Mouse (Mus musculus) cortical plate, adult 2 months (tissue): ENCODE data around the gene Olfr1033.

ENCODE experiments used
- CTCF ChIP-seq: fragments of 200-500 bp; IDR thresholded peaks from 2 replicates; pipeline ENCODE4 v1.5.1; 2011; ENCODE audit warnings: mild to moderate bottlenecking, control low read depth, low read length; ENCODE audit not compliant: insufficient read depth; ENCODE audit errors: extremely low read depth
- POLR2A ChIP-seq: fragments of 200-500 bp; IDR thresholded peaks from 2 replicates; pipeline ENCODE4 v1.6.1; 2011; ENCODE audit warnings: mild to moderate bottlenecking, low read length, control low read depth; ENCODE audit not compliant: insufficient read depth; ENCODE audit errors: extremely low read depth

DNA sequence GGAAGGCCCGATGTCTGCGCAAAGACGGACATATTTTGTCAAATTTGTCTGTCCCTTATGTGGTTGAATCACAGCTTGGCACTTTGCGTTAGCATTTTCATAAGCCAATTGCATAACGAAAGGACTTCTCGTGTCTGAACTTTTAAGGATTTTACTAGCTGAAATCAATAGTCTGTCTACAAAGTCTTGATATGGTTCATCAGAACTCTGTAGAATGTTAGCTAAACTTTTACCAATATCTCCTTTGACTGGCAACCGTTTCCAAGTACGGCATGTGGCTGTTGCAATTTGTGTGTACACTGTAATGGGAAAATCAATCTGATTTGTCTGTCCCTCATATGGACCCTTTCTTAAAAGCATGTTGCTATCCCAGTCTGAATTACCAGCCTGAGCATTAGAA, 49.8 kb downstream of the Olfr1033 start:
- TF ChIP-seq POLR2A, result no peak
- no peak for TF ChIP-seq CTCF
